In genomic region chr19:47153767-47154166, GRCm38 (mm10) we compare ENCODE assay signal across 32 mouse cellular contexts. TPM values are rescaled to one million over a fixed set of nuclear protein-coding genes. Genes with fewer than 3 reads are reported as not detected.
"Had no signal": no experiment of that assay in that cellular context is flagged by ENCODE, and none has a peak within 500 bp of the region (broad histone marks: within the 10 kb centered on the region; RNA-seq: fewer than 3 reads in every experiment).

No protein-coding gene starts in this region.

- H3K27me3 ChIP-seq: embryonic facial prominence, embryonic 12.5 days; forebrain, embryonic 13.5 days; forebrain, embryonic 15.5 days had no signal

- H3K27ac ChIP-seq: embryonic facial prominence, embryonic 10.5 days; embryonic facial prominence, embryonic 12.5 days; embryonic facial prominence, embryonic 13.5 days; embryonic facial prominence, embryonic 15.5 days; forebrain, embryonic 10.5 days; forebrain, embryonic 12.5 days; forebrain, embryonic 13.5 days; forebrain, embryonic 15.5 days; gastrocnemius, adult 2 months; heart, adult 2 months had no signal

- H3K4me1 ChIP-seq: forebrain, embryonic 13.5 days had no signal

- H3K9ac ChIP-seq: embryonic facial prominence, embryonic 12.5 days; embryonic facial prominence, embryonic 13.5 days; embryonic facial prominence, embryonic 15.5 days; forebrain, embryonic 12.5 days; forebrain, embryonic 13.5 days; forebrain, embryonic 15.5 days; forebrain, postnatal 0 days had no signal

- DNase-seq: cerebellum, adult 9-11 months; cerebellum, postnatal 10 days; cerebellum, postnatal 14 days; cerebellum, postnatal 25 days; cerebellum, postnatal 36 days; embryo, embryonic 11 days; forebrain, postnatal 0 days; gastrocnemius, adult 2 months; gastrocnemius, postnatal 10 days; gastrocnemius, postnatal 14 days; gastrocnemius, postnatal 25 days; gastrocnemius, postnatal 36 days; heart, adult 11 months; heart, adult 18-20 months; heart, adult 2 months had no signal

- ATAC-seq: forebrain, embryonic 13.5 days; forebrain, embryonic 14.5 days; forebrain, embryonic 15.5 days; forebrain, embryonic 16.5 days; forebrain, postnatal 0 days had no signal

- H3K4me3 ChIP-seq: embryonic facial prominence, embryonic 10.5 days; embryonic facial prominence, embryonic 12.5 days; embryonic facial prominence, embryonic 13.5 days; embryonic facial prominence, embryonic 15.5 days; erythroblast, embryonic 14.5 days; forebrain, embryonic 10.5 days; forebrain, embryonic 12.5 days; forebrain, embryonic 13.5 days; forebrain, embryonic 15.5 days; gastrocnemius, adult 2 months; heart, adult 2 months had no signal

- H3K36me3 ChIP-seq: embryonic facial prominence, embryonic 10.5 days; embryonic facial prominence, embryonic 12.5 days; embryonic facial prominence, embryonic 13.5 days; embryonic facial prominence, embryonic 15.5 days; forebrain, embryonic 10.5 days; forebrain, embryonic 12.5 days; forebrain, embryonic 15.5 days had no signal

- H3K9me3 ChIP-seq: embryonic facial prominence, embryonic 10.5 days; embryonic facial prominence, embryonic 12.5 days; embryonic facial prominence, embryonic 13.5 days; embryonic facial prominence, embryonic 15.5 days; forebrain, embryonic 10.5 days; forebrain, embryonic 12.5 days; forebrain, embryonic 13.5 days; forebrain, embryonic 15.5 days had no signal

- H3K4me2 ChIP-seq: embryonic facial prominence, embryonic 12.5 days; embryonic facial prominence, embryonic 13.5 days; embryonic facial prominence, embryonic 15.5 days; forebrain, embryonic 12.5 days; forebrain, embryonic 13.5 days; forebrain, embryonic 15.5 days had no signal

RNA-seq across cellular contexts. Expression of gene Calhm3, which starts 3.8 kb away (rescaled TPM):
- polyA plus RNA-seq: embryonic facial prominence, embryonic 10.5 days; embryonic facial prominence, embryonic 11.5 days; embryonic facial prominence, embryonic 12.5 days; embryonic facial prominence, embryonic 13.5 days; embryonic facial prominence, embryonic 14.5 days; embryonic facial prominence, embryonic 15.5 days; erythroblast, embryonic 14.5 days; forebrain, embryonic 10.5 days; forebrain, embryonic 11.5 days; forebrain, embryonic 12.5 days; forebrain, embryonic 13.5 days; forebrain, embryonic 14.5 days; forebrain, embryonic 15.5 days; forebrain, embryonic 16.5 days; frontal cortex, adult 2 months; gonadal fat pad, adult 2 months; heart, adult 2 months had no signal

RNA-seq across cellular contexts. Expression of gene Calhm1, which starts 9.7 kb away (rescaled TPM):
- polyA plus RNA-seq: cortical plate, adult 2 months; embryonic facial prominence, embryonic 10.5 days; embryonic facial prominence, embryonic 11.5 days; embryonic facial prominence, embryonic 12.5 days; embryonic facial prominence, embryonic 13.5 days; embryonic facial prominence, embryonic 14.5 days; embryonic facial prominence, embryonic 15.5 days; erythroblast, embryonic 14.5 days; forebrain, embryonic 10.5 days; forebrain, embryonic 11.5 days; forebrain, embryonic 12.5 days; forebrain, embryonic 13.5 days; forebrain, embryonic 14.5 days; forebrain, embryonic 15.5 days; forebrain, embryonic 16.5 days; forebrain, postnatal 0 days; frontal cortex, adult 2 months; gonadal fat pad, adult 2 months; heart, adult 2 months had no signal

RNA-seq across cellular contexts. Expression of gene Calhm2, which starts 15.7 kb away (rescaled TPM):
- polyA plus RNA-seq: erythroblast, embryonic 14.5 days had no signal
